Mouse (Mus musculus): ENCODE data around the gene Golph3. TPM values are rescaled to one million over a fixed set of nuclear protein-coding genes. Genes with fewer than 3 reads are reported as not detected.
A peak's percentile ranks its signal among the peaks of the same experiment; 100 is the strongest.

Golph3 gene
- polyA plus RNA-seq, 1 experiment from 2014 or later, result 89.9 TPM

DNA sequence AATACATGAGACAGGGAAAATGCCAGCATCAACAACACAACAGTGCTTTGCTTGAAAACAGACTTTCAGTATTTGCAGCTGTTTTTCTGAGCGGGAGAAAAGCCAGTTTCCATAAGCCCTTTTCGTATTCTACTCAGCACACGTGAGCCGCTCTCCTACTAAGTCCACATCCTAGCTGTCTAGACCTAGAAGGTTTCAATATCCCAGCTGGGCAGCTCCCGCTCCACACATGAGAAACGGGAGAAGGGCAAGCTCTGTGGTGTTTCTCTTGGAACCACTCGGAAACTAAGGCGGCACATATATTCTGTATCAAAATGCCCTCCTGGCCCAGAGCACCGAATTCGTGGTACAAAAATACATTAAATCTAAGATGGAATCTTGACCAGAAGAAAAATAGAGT lies 73.5 kb downstream of the Golph3 start:
- WGBS, result 81% methylated on average over 10 of the region's 10 CpGs
- Histone ChIP-seq H3K27me3 (no peaks in the 10 kb centered on the region), H3K4me3 (no peak overlapping the region), H3K27ac (peak overlapping the region; percentile 49), H3K36me3 (peaks cover 14% of the 10 kb centered on the region), H3K9me3 (no peaks in the 10 kb centered on the region), H3K9ac (no peak overlapping the region), H3K4me1 (no peaks in the 10 kb centered on the region), H3K4me2 (no peak overlapping the region)
- no peak for ATAC-seq (ENCODE audit: insufficient number of reproducible peaks, insufficient read depth, low FRiP score, low TSS enrichment, low read depth)

DNA sequence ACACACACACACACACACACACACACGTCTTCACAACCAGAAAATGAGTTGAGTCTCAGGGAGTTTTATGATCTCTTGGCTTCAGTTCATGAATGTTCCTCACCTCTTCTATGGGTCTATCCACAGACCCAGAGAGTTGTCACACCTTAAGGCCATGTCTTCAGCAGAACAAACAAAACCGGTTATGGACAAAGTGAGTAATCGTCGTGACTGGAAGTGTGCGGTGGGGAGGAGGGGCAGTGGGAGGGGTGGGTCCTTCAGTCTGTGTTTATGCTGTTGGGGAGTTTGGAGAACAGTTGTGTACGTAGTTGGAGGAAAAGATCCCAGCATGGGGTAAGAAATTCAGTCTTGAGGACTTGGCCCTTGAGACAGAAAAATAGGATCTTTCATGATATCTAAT lies 75.8 kb downstream of the Golph3 start:
- Histone ChIP-seq H3K4me2 (no peak overlapping the region), H3K27me3 (no peaks in the 10 kb centered on the region), H3K9ac (no peak overlapping the region), H3K4me1 (no peaks in the 10 kb centered on the region), H3K4me3 (no peak overlapping the region), H3K27ac (no peak overlapping the region), H3K36me3 (peaks cover 19% of the 10 kb centered on the region), H3K9me3 (no peaks in the 10 kb centered on the region)
- ATAC-seq (ENCODE audit: insufficient number of reproducible peaks, insufficient read depth, low FRiP score, low TSS enrichment, low read depth), result no peak
- WGBS, result 72% methylated on average over 6 of the region's 6 CpGs

Other genes starting within 250 kb of the Golph3 start
- 125 TPM in 2 replicates for gene Zfr, start 203.6 kb upstream of the Golph3 start, polyA plus RNA-seq (2015; fragmentation: Nextera tagmentation; extraction: Ambion mirVana)
- 16.1 and 18.5 TPM in 2 replicates for gene Mtmr12, start 116.4 kb upstream of the Golph3 start, polyA plus RNA-seq (2015; fragmentation: Nextera tagmentation; extraction: Ambion mirVana)
- not detected in 2 replicates for gene 1810049J17Rik, start 449 bp downstream of the Golph3 start, polyA plus RNA-seq (2015; fragmentation: Nextera tagmentation; extraction: Ambion mirVana)

Measured in embryonic facial prominence, embryonic 13.5 days (tissue).